Mouse (Mus musculus) thymus, postnatal 14 days (tissue): ENCODE results near the gene Cep350.

Experiments
- DNase-seq: peaks from one replicate; pipeline ENCODE4 v3.0.0; 2021

Cep350 gene

GRCm38 (mm10) chr1:155805607-155806006 is 167.4 kb downstream of the Cep350 start:
- no peak for DNase-seq

- no peak for DNase-seq
Measured at GRCm38 (mm10) chr1:155801014-155801991, 171.8 kb downstream of the Cep350 start.

- no peak for DNase-seq
Measured at GRCm38 (mm10) chr1:155798000-155798399, 175.1 kb downstream of the Cep350 start.

GRCm38 (mm10) chr1:155797425-155797824 is 175.6 kb downstream of the Cep350 start:
- DNase-seq: no peak

- no peak for DNase-seq
Measured at GRCm38 (mm10) chr1:155796757-155797405, 176.2 kb downstream of the Cep350 start.

- no peak for DNase-seq
Measured at GRCm38 (mm10) chr1:155795791-155796233, 177.2 kb downstream of the Cep350 start.
